Mouse (Mus musculus): ENCODE measurements at regions not wholly inside any gene's neighbourhood (a gene's known extent, or its start where the extent isn't known, plus 50 kb on each side); places are given as distances from the start of the nearest gene placed in this dataset.

- Histone ChIP-seq H3K9me3 (no peaks in the 10 kb centered on the region), H3K27me3 (no peaks in the 10 kb centered on the region), H3K4me2 (no peak overlapping the region), H3K27ac (no peak overlapping the region), H3K4me1 (no peaks in the 10 kb centered on the region), H3K36me3 (no peaks in the 10 kb centered on the region), H3K4me3 (no peak overlapping the region), H3K9ac (no peak overlapping the region)
- WGBS, result 80% methylated on average over 2 of the region's 2 CpGs
- no peak for ATAC-seq (ENCODE audit: insufficient number of reproducible peaks, insufficient read depth, low FRiP score, low TSS enrichment, low read depth)
These were observed 107.2 kb upstream of the Tox3 start for GRCm38 (mm10) chr8:90455321-90455720.

GRCm38 (mm10) chr8:90454130-90454529 lies 106.0 kb upstream of the Tox3 start:
- no peak overlapping the region for H3K4me3 ChIP-seq
- no peak overlapping the region for H3K27ac ChIP-seq
- no peak for ATAC-seq (ENCODE audit: insufficient number of reproducible peaks, insufficient read depth, low FRiP score, low TSS enrichment, low read depth)
- no peaks in the 10 kb centered on the region for H3K4me1 ChIP-seq
- 84% methylated on average over 5 of the region's 5 CpGs for WGBS
- no peaks in the 10 kb centered on the region for H3K36me3 ChIP-seq
- H3K9ac ChIP-seq, result no peak overlapping the region
- no peak overlapping the region for H3K4me2 ChIP-seq
- H3K27me3 ChIP-seq, result no peaks in the 10 kb centered on the region
- no peaks in the 10 kb centered on the region for H3K9me3 ChIP-seq

- no peaks in the 10 kb centered on the region for H3K4me1 ChIP-seq
- no peak for ATAC-seq (ENCODE audit: insufficient number of reproducible peaks, insufficient read depth, low FRiP score, low TSS enrichment, low read depth)
- 90% methylated on average over 9 of the region's 9 CpGs for WGBS
- no peaks in the 10 kb centered on the region for H3K27me3 ChIP-seq
- no peaks in the 10 kb centered on the region for H3K9me3 ChIP-seq
- H3K4me2 ChIP-seq, result no peak overlapping the region
- H3K4me3 ChIP-seq, result no peak overlapping the region
- no peak overlapping the region for H3K27ac ChIP-seq
- H3K9ac ChIP-seq, result no peak overlapping the region
- no peaks in the 10 kb centered on the region for H3K36me3 ChIP-seq
These were observed 93.1 kb upstream of the Tox3 start for GRCm38 (mm10) chr8:90441058-90441851.

DNA sequence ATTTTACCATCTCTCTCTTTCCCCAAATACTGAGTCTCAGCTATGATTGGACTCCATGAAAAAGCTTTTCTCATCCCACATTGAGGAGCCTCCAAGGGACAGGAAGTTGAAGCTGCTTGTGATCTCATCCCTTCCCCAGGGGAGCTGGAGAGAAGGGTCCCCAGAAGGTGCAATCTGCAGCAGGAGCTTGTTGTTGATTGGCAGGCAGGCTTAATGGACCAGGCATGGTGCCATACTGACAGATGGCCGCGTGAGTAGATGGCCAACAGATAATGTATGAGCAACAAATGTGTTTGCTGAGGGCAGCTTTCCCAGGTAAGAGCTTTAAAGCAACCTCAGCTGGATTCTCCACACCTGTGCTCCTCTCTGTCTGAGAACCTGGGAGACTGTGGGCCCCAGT lies 65.9 kb upstream of the Tox3 start:
- no peak overlapping the region for H3K9ac ChIP-seq
- ATAC-seq (ENCODE audit: insufficient number of reproducible peaks, insufficient read depth, low FRiP score, low TSS enrichment, low read depth), result no peak
- H3K4me2 ChIP-seq, result no peak overlapping the region
- H3K36me3 ChIP-seq, result no peaks in the 10 kb centered on the region
- H3K4me1 ChIP-seq, result 0 out of 2 replicates have a peak, but pooled peaks cover under 1% of the 10 kb centered on the region
- H3K27ac ChIP-seq, result no peak overlapping the region
- 66% methylated on average over 2 of the region's 2 CpGs for WGBS
- no peaks in the 10 kb centered on the region for H3K27me3 ChIP-seq
- H3K4me3 ChIP-seq, result no peak overlapping the region
- no peaks in the 10 kb centered on the region for H3K9me3 ChIP-seq
